Comparison of ENCODE assay signal across 27 mouse cellular contexts in genomic region chr8:77041214-77041613, GRCm38 (mm10).
"Had no signal": no experiment of that assay in that cellular context is flagged by ENCODE, and none has a peak within 500 bp of the region (broad histone marks: within the 10 kb centered on the region; RNA-seq: fewer than 3 reads in every experiment).

No protein-coding gene starts in this region.

- H3K9ac ChIP-seq: embryonic facial prominence, embryonic 12.5 days; embryonic facial prominence, embryonic 13.5 days; embryonic facial prominence, embryonic 15.5 days; forebrain, embryonic 12.5 days; forebrain, embryonic 13.5 days; forebrain, embryonic 15.5 days; forebrain, postnatal 0 days had no signal

- H3K36me3 ChIP-seq: embryonic facial prominence, embryonic 10.5 days; embryonic facial prominence, embryonic 12.5 days; embryonic facial prominence, embryonic 13.5 days; embryonic facial prominence, embryonic 15.5 days; forebrain, embryonic 10.5 days; forebrain, embryonic 12.5 days; forebrain, embryonic 15.5 days had no signal

- H3K4me2 ChIP-seq: embryonic facial prominence, embryonic 12.5 days; embryonic facial prominence, embryonic 13.5 days; embryonic facial prominence, embryonic 15.5 days; forebrain, embryonic 12.5 days; forebrain, embryonic 13.5 days; forebrain, embryonic 15.5 days had no signal

- ATAC-seq: forebrain, embryonic 13.5 days; forebrain, embryonic 14.5 days; forebrain, embryonic 15.5 days; forebrain, embryonic 16.5 days; forebrain, postnatal 0 days had no signal

- DNase-seq: cerebellum, adult 9-10 months; cerebellum, adult 9-11 months; cerebellum, postnatal 10 days; cerebellum, postnatal 14 days; cerebellum, postnatal 25 days; cerebellum, postnatal 36 days; embryo, embryonic 11 days; forebrain, postnatal 0 days; gastrocnemius, adult 2 months; gastrocnemius, postnatal 10 days; gastrocnemius, postnatal 14 days; gastrocnemius, postnatal 25 days; gastrocnemius, postnatal 36 days; heart, adult 11 months; heart, adult 18-20 months; heart, adult 2 months had no signal

- H3K9me3 ChIP-seq: embryonic facial prominence, embryonic 10.5 days; embryonic facial prominence, embryonic 12.5 days; embryonic facial prominence, embryonic 13.5 days; embryonic facial prominence, embryonic 15.5 days; forebrain, embryonic 10.5 days; forebrain, embryonic 12.5 days; forebrain, embryonic 13.5 days; forebrain, embryonic 15.5 days had no signal

- H3K4me3 ChIP-seq: embryonic facial prominence, embryonic 10.5 days; embryonic facial prominence, embryonic 12.5 days; embryonic facial prominence, embryonic 13.5 days; embryonic facial prominence, embryonic 15.5 days; erythroblast, embryonic 14.5 days; forebrain, embryonic 10.5 days; forebrain, embryonic 12.5 days; forebrain, embryonic 13.5 days; forebrain, embryonic 15.5 days; gastrocnemius, adult 2 months; heart, adult 2 months had no signal

- H3K4me1 ChIP-seq: embryonic facial prominence, embryonic 10.5 days; embryonic facial prominence, embryonic 12.5 days; embryonic facial prominence, embryonic 13.5 days; embryonic facial prominence, embryonic 15.5 days; forebrain, embryonic 12.5 days; forebrain, embryonic 13.5 days; forebrain, embryonic 15.5 days had no signal

- H3K27ac ChIP-seq: embryonic facial prominence, embryonic 10.5 days; embryonic facial prominence, embryonic 12.5 days; embryonic facial prominence, embryonic 13.5 days; embryonic facial prominence, embryonic 15.5 days; forebrain, embryonic 10.5 days; forebrain, embryonic 12.5 days; forebrain, embryonic 13.5 days; forebrain, embryonic 15.5 days; gastrocnemius, adult 2 months; heart, adult 2 months had no signal

- H3K27me3 ChIP-seq: embryonic facial prominence, embryonic 12.5 days; embryonic facial prominence, embryonic 13.5 days; embryonic facial prominence, embryonic 15.5 days; forebrain, embryonic 12.5 days; forebrain, embryonic 13.5 days; forebrain, embryonic 15.5 days had no signal
